Mouse (Mus musculus) adrenal gland, postnatal 0 days (tissue): Measurements from ENCODE around the gene Tnfaip3. TPM values are rescaled to one million over a fixed set of nuclear protein-coding genes. Genes with fewer than 3 reads are reported as not detected.

Experiments used
- polyA plus RNA-seq: library from polyadenylated mRNA; unstranded; fragments of >200 nt; fragmentation: Nextera tagmentation; extraction: Ambion mirVana; gene quantifications from 2 replicates; pipeline ENCODE4 v1.2.1, GENCODE M21; 2015

Tnfaip3 gene
- 1.1 and 1.9 TPM in 2 replicates for polyA plus RNA-seq

GRCm38 (mm10) chr10:19015257-19015862, at the start of gene Tnfaip3:
Gene Tnfaip3 (minus strand): TSS chr10:19015657.

Other genes with a start within 250 kb of the Tnfaip3 start
- 0.07 TPM in 1 of 2 replicates, not detected in the other for gene Gm4922, start 228.9 kb downstream of the Tnfaip3 start, polyA plus RNA-seq
- 5.7 and 14.7 TPM in 2 replicates for gene Perp, start 170.6 kb downstream of the Tnfaip3 start, polyA plus RNA-seq